Mouse (Mus musculus) 416B (cell line): Measurements from ENCODE around the gene Rpl18a.
A peak's percentile ranks its signal among the peaks of the same experiment; 100 is the strongest.

Source experiments
- DNase-seq: peaks from one replicate; pipeline ENCODE4 v3.0.0; 2011; ENCODE audit warnings: low read depth

The Rpl18a gene

DNA sequence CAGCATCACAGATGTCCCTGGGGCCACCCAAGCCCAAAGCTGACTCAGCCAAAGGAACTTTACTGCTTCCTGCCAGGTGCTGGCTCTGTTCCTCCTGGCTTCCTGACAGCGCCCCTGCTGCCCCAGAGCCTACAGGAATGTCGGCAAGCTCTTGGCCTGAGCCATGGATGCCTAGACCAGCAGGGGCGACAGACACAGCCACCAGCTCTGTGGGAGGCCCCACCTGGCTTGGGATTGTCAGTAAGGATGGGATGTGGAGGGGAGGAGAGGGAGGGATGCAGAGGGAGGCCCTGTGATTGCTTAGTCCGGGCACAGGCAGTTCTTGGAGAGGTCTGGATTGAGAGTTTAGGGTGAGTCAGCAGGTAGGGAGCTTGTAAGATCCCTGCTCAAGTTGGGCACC lies 17.1 kb downstream of the Rpl18a start:
- no peak for DNase-seq

DNA sequence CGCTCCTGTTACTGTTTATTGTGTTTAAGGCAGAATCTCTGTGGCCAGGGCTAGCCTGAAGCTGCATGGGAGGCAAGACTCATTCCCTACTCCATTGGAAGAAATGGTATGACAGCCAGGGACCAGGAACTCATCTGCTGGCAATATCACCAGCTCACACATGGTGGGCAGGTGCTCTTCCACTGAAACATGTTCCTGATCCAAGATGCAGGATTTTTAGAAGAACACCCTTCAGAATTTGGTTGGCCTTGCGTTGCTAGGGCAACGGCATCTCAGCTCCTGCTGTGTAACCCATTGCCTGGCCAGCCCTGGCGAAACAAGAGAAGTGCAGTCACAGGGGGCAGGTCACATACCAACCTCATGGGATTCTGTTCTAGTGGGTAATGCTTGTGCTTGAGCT lies 17.7 kb downstream of the Rpl18a start:
- no peak for DNase-seq

DNA sequence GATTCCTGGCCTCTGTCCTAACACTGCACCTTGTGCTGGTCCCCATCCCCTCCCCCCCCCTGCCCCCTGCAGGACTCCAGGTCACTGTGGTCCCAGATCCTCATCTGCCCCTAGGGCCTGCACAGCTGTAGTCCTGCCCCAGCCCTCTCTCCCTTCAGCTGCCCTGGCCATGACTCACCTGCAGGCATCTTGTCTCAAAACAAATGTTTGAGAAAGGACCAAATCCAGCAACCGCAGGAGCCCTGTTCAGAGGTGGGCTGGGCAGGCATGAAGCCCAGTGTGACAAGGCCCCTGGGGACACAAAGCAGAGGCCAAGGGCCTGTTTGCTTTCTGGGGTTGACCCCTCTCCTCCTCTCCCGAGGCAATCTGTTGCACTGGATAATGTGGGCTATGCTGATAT lies 19.0 kb downstream of the Rpl18a start:
- no peak for DNase-seq

DNA sequence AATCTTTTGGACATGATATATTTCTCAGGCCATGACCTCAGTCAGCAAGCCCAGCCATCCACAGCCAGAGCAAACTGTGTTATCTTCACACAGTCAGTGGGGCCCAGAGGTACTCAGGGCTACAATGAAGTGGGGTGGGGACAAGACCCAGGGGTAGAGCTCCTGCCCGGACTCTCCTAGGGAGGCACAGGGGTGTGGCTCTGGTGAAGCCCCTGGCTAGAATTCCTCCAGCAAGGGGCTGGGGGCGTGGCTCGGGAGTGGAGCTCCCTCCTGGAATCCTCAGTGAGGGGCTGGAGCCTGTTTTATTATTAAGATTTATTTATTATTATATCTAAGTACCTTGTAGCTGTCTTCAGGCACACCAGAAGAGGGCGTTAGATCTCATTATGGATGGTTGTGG lies 20.8 kb downstream of the Rpl18a start:
- no peak for DNase-seq

DNA sequence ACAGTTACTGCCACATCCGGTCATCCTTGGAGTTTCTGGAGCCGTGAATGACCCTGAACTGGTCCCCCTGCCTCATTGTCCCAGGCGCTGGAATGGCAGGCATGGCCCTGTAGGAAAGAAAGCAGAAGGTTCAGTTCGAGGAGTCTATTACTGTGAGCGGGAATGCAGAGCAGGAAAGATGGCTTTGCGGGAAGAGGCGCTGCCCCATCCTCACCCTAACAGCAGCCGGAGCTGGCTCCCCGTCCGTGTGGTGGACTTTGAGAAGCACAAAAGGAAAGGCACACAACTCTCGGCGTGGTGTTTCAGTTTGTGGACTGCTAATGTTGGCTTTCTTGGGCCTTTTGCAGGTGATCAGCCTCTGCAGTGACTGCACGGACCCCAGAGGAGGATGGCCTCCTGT lies 22.8 kb downstream of the Rpl18a start:
- no peak for DNase-seq

DNA sequence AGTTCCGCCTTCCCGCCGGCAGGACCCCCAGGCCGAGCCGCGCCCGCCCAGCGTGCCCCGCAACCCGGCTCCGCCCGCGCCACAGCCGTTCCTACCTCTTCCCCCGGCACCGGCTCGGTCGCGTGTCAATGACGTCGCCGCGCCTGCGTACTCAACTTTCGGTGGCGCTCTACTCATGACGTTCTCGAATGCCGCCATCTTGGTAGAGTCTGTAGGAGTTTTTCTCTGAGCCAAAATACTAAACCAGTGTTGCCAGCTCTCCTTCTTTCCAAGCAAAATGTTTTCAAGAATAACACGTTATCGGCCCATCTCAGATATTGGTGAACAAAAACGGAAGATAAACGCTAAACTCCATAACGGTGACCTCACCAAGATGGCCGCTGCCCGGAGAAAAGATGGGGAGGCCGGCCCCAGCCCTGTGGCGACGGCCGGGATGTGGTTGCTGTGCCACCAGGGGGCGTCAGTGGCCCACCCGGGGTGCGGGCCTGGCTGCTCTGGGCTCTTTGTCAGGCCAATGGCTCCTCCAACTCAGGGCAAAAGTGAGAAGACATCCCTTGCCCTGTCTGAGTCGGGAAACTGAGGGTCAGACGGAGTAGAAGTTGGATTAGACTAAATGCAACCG lies 23.7 kb downstream of the Rpl18a start, which contains the start of gene Ccdc124:
Gene Ccdc124 (minus strand): TSS at position 572 of the 622 bp plus-strand sequence.
- peak; percentile 97 for DNase-seq

DNA sequence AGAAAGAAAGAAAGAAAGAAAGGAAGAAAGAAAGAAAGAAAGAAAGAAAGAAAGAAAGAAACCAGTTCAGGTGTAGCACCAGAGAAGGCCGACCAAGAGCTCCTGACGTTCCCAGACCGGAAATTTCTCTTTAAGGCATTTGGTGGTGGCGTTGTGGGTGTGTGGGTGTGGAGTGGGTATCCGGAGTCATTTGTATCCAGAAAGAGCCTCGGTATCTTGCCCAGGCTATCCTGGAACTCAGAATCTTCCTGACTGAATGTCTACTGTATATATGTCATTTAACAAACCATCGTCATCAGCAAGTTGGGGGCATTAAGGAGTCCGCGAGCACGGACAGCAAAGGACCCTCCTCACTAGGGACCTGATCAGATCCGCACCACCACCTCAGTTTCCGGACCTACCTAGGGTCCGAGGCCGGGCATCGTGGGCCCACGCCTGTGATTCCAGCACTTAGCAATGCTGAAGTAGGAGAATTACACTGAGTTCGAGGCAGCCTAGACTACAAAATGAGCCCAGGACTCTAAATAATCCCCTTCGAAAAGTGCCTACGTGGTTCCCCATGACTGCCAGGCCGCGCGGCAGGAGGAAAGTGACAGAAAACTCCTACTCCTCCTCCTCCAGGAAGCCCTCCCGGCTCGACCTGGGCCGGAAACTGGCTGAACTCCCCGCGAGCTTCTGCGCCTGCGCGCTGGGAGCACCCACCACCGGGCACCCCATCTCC lies 24.4 kb downstream of the Rpl18a start:
- peak; percentile 60 for DNase-seq

DNA sequence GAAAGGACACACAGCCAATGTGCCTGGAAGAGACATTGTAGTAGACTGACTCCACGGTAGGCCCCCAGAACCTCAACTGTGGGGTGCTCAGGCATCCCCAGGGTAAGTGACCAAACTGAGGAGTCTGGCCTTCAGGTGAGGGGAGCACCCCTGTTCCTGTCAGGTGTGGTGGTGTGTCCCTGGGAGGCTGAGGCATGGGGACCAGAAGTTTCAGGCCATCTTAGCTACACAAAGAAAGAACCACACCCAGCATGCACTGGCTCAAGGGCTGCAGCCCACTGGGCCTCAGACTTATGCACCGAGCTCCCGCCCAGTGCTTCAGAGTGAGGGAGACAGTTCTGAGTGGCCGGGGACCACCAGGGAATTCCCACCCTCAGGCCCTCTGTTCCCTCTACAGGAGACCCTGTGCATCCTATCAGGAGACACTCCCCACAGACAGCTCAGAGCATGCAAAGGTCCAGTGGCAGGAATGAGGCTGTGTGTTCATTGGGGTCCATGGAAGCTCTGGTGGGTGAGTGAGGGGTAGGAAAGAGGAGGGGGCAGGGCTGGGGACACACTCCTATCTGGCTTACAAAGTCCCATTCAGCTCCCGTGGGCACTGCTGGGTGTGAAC lies 25.9 kb downstream of the Rpl18a start:
- DNase-seq: no peak

DNA sequence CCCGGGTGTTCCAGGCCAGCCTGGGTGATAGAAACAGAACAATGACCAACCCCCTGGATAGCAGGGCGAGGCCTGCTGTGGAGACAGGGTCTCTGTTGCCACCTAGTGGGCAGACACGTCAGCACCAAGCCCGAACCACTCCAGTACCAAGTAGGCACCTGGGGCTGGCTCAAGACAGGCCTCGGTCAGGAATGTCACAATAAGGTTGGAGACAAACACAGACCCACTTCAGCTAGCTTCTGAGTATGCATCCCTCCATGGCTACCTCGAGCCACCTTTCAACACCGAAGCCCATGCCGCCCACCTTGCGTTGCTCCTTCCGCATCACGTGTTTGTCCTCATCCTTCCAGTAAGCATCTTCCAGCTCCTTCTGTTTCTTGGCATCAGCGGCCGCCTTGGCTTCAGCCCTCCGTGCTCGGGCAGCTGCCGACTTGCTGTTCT lies 27.6 kb downstream of the Rpl18a start:
- DNase-seq: peak; percentile 82

DNA sequence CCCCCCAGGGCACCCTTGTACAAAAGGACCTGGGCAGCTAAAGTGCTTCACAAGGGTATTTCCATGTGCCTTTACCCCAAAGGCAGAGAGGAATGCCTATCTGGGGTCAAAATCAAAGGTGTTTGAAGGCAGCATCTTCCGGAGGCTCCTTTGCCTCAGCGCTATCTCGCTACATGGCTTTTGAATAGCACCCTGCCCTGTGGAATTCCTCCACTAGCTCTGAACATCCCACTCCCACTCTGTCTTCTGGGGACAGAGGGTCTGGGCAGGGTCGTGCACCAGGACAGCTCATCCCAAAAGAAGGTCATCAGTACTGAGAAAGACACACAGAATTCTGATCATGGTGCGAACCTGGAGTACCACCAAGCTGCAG lies 28.0 kb downstream of the Rpl18a start:
- no peak for DNase-seq

DNA sequence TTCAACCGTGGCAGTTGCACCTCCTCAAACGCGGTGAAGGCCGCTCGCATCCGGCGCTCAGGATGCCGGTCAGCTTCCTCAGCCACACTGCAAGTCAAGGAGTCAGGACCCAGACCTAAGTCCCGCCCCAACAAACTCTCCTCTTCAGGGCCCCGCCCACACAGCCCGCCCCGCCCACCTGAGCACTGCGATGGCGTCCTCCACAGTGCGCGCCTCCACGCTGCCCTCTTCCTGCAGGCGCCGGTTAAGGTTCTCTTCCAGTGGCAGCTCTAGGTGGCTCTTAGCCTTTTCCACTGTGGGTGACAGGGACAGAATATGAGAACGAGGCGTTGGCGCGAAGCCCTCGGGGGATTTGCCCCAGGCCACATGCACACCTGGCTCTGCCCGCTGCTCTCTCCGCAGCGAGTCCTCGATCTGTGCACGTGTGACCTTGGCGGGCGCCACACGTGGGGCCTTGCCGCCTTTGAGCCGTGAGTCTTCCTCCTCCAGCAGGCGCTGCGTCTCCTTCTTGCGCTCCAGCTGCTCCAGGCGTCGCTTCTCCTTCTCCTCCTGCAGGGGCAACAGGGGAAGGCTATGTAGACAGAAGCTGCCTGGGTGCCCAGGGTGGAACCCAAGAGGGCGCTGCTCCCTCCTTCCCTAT lies 28.5 kb downstream of the Rpl18a start:
- no peak for DNase-seq

DNA sequence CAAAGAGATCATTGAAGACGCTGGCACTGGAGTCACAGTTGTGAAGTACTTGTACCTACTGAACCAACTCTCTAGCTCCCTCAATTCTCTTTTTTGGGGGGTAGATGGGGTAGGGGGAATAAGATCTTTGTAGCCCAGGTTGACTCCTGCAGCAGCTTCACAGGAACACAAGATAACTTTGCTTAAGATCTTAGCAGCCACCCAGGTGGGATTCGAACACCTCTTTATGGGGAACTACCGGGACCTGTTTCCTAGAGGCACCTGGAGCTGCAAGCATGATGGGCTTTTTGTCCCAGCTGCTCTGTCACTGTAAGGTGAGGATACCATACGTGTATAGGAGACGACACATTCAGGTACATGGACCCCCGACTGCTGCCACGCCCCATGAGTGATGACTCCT lies 30.6 kb downstream of the Rpl18a start:
- DNase-seq: no peak

DNA sequence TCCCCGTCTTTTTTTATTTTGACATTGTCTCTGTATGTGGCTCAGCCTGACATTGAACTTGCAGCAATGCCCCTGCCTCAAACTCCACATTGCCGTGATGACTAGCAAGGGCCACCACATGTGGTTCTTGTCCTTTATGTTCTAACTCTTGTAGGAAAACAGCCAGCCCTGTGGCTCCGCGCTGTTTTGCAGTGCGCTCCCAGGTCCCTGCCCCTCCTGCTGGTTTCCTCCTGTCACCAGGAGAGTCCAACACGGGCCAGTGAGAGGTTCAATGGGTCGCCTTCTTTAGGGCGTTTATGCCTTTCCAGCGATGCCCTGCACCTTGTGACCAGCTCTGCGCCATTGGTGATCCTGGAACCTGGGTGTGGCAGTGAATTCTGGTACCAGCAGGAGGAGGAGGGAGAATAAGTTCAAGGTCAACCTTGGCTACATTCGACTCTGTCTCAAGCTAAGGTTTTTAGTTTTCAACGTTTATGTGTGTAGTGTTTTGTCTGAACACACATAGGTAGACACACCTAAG lies 31.2 kb downstream of the Rpl18a start:
- DNase-seq: no peak

DNA sequence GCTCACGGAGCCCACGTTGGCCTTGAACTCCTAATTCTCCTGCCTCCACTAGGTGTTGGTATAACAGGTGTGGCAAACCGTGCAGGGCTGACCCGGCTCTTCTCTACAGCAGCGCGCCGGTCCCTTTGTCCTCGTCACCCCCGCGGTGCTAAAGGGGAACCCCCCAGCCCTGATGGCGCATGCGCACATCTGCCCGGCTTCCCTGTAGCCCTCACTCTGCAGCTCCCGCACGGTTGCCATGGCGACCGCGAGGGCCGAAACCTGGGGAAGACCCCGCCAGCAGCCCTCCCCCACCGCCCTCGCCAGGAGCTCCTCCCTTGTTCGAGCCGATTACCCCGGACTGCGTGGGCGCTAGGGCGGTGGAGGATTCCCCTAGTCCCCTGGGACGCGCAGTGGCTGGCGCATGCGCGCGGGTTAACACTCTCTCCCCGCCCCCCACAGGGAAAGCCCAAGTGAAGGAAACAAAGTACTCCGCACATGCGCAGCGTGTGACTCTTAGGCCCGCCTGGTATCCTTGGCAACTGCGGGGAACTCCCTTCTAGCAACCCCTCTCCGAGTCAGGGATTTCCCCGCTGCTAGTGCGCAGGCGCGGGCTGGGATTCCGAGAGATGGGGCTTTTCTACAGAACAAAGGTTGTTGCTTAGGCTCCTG lies 31.7 kb downstream of the Rpl18a start:
- peak; percentile 99 for DNase-seq

DNA sequence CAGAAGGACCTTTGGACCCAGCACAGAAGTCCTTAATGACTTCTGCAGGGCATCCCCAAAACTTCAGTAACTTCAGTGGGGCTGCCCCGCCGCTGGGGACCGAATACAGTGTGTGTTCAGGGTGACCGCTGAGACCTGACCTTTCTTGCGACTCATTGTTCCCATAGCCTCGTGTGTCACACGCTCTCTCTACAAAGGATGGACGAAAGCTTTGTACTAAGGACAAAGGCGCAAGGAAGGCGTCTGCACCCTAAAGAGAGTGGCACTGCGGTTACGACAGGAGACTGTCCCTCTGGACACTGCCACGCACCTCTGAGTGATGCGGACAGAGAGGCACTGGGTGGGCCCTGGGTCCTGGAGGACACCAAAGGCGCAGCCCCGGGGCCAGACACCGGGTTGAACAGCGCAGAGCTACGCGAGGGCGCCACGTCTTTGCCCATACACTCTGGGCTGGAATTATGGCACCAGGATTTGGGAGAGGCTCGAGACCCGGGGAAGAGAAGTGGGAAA lies 32.4 kb downstream of the Rpl18a start:
- DNase-seq: no peak

DNA sequence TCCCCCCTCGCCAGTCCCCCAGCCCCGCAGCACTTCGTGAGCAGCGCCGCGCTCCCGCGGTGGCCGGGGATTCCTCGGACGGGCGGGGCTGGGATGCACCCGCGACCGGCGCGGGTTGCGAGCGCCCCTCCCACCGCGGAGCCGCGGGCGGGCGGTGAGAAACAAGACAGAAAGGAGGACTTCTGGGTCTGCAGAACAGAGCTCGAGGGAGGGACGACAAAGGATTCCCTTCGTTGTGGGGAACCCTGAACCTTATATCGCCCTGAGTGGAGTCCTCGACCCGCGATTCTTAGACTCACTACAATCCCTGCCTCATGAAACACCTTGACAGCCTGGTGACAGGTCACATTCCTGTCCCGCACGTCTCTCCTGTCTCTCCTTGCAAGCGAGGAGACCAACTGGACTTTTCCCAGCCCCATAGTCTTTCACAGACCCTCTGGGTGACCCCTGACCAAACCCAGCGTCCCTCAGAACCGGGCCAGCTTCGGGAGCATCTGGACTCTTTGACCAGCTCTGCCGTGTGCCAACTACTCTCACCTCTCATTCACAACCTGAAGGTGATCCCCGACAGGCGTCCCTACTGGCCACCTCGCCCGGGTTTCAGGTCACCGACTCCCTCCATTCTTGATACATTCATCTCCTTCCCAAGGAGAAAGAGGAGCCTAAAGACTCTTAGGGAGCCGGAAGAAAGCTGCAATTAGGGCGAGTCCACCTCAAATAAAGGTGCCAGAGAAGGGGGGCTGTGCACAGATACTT lies 33.1 kb downstream of the Rpl18a start:
- no peak for DNase-seq

DNA sequence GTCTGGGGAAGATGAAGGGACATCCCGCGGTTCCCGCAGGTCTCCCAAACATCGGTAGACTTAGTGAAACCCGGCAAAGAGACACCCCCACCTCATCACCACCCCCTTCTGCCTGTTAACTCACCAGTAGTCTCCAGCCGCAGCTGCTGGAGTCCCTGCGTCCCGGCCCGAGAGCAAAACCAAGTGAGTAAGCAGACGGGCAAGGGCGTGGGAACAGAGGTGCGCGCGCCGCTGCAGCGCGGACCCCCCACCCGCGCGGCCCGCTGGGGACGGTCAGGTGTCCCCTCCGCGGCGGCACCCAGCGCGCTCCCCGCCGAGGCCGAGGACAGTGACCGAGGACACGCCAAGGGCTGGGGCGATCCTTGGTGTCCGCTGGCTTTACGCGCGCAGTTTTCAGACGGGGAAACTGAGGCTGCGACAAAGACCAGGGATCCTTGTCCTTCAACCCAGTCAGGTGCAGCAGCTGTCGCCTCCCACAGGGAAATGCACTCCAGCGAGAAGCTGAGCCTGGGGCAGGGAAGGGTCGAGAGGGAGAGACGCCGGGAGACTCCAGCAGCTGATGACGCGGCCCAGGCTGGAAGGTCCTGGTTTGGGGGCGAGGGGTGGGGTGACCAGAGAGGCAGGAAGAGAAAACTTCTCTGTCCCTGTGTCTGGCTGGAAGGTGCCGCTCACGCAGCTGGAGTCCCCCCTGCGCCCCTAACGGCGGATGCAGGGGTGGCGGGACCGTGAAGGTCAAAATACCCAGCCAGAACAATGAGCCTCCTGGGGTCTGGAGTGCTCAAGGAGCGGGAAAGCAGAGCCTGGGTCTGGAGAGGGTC lies 34.2 kb downstream of the Rpl18a start, which contains the start of gene Kcnn1:
Gene Kcnn1 (minus strand): TSS at position 435 of the 818 bp plus-strand sequence.
- no peak for DNase-seq

DNA sequence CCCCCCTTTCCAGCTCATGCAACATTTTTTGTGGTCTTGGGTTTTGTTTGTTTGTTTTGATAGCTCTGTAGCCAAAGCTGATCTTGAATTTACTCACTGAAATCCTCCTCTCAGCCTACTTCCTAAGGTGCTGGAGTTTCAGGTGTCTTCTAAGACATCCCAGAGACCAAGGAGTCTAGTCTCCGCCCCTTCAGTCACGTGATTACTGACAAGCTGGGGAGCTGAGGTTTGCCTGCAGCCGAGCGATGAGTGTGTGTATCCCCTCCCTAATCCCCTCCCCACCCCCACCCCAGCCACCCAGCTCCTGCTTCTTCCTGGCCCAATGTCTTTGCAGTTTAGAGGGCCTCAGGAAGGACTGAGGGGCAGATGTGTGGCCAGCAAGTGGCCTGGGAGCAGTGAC lies 39.7 kb downstream of the Rpl18a start:
- DNase-seq: peak; percentile 40

DNA sequence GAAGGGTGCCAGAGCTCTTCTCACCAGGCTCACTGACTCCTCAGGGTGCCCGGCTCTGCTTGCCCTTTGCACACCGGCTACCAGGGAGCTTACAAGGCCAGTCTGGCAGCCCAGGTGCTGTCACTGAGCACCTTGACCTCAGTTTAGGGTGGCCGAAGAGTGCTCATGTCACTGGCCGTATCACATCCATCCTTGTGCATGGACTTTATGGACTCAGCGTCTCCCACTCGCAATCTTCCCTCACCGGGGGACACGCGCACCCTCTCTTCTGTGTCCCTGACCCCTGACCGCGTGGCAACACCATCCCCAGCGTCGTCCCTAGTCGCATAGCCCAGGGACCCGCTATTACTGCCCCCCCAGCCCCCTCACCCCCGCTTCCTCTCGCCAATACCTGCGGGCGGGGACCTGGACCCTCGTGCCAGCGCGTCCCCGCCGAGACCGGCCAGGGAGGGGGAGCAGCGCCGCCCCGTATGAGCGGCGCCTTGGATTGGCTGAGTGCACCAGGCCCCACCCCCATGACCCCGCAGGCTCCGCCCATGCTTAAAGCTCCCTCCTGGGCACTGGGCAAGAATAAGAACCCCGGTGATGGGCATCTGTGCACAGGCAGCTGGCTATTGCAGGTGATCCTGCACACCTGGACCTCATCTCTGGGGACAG lies 40.5 kb downstream of the Rpl18a start:
- no peak for DNase-seq

DNA sequence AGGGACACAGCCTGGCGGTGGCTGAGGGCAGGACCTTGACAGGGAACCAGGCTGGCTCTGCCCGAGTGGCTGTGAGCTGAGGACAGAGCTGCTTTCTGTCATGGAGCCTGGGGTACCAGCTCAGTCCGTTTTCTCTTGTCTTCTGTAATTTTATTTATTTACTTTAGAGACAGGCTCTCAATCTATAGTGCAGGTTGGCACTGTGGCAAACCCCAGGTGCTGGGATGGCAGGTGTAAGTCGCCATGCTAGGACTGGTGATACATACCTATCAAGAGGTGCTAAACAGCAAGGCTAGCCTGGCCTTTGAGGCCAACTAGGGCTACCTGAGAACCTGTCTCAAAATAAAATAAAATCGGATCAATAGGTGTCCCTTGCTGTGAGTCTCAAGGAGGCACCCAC lies 41.2 kb downstream of the Rpl18a start:
- no peak for DNase-seq
